Mouse (Mus musculus) hindbrain, embryonic 15.5 days (tissue): ENCODE measurements at regions not wholly inside any gene's neighbourhood (a gene's known extent, or its start where the extent isn't known, plus 50 kb on each side); places are given as distances from the start of the nearest gene placed in this dataset.
A peak's percentile ranks its signal among the peaks of the same experiment; 100 is the strongest.

ENCODE experiments used
- ATAC-seq: fragments of 200-750 bp; cut with Nextera tagmentation; 2 replicates; pipeline ENCODE4 v1.8.0; 2017; ENCODE audit warnings: low read depth, moderate number of reproducible peaks, moderate TSS enrichment; ENCODE audit not compliant: low FRiP score
- H3K27ac ChIP-seq: fragments of 300-500 bp; sonication (generic); replicated peaks from 2 replicates; pipeline ENCODE4 v1.5.1; 2015; ENCODE audit warnings: mild to moderate bottlenecking, inconsistent platforms
- H3K27me3 ChIP-seq: fragments of 300-500 bp; sonication (generic); 2 replicates; pipeline ENCODE4 v1.6.1; 2015; ENCODE audit warnings: control low read depth, inconsistent platforms
- H3K36me3 ChIP-seq: fragments of 300-500 bp; sonication (generic); 2 replicates; pipeline ENCODE4 v1.6.1; 2015; ENCODE audit warnings: control low read depth, inconsistent platforms
- H3K4me1 ChIP-seq: fragments of 300-500 bp; sonication (generic); replicated peaks from 2 replicates; pipeline ENCODE4 v1.6.1; 2015; ENCODE audit warnings: control low read depth, inconsistent platforms
- H3K4me2 ChIP-seq: fragments of 300-500 bp; sonication (generic); 2 replicates; pipeline ENCODE4 v1.6.1; 2015; ENCODE audit warnings: moderate library complexity, mild to moderate bottlenecking, inconsistent platforms
- H3K4me3 ChIP-seq: fragments of 300-500 bp; sonication (generic); 2 replicates; pipeline ENCODE4 v1.5.1; 2015; ENCODE audit warnings: mild to moderate bottlenecking, inconsistent platforms
- H3K9ac ChIP-seq: fragments of 300-500 bp; sonication (generic); 2 replicates; pipeline ENCODE4 v1.6.1; 2015; ENCODE audit warnings: inconsistent platforms
- H3K9me3 ChIP-seq: fragments of 300-500 bp; sonication (generic); 2 replicates; pipeline ENCODE4 v1.6.1; 2016; ENCODE audit warnings: control low read depth, inconsistent platforms
- WGBS: fragments of 180-500 bp; shearing (Covaris S2); methylation state at CpG from one replicate; pipeline ENCODE4 v1.1.7; 2015; 5-methylcytosine and 5-hydroxymethylcytosine counted together

GRCm38 (mm10) chr10:38458975-38459374 is 362.6 kb downstream of the Rfpl4b start:
- no peak overlapping the region for H3K9ac ChIP-seq
- no peak overlapping the region for H3K4me3 ChIP-seq
- no peaks in the 10 kb centered on the region for H3K9me3 ChIP-seq
- no peak overlapping the region for H3K27ac ChIP-seq
- no peak for ATAC-seq
- no peaks in the 10 kb centered on the region for H3K36me3 ChIP-seq
- no peaks in the 10 kb centered on the region for H3K4me1 ChIP-seq
- no peaks in the 10 kb centered on the region for H3K27me3 ChIP-seq
- no peak overlapping the region for H3K4me2 ChIP-seq
- 59% methylated on average over 3 of the region's 3 CpGs for WGBS

GRCm38 (mm10) chr10:38458424-38458823 is 363.2 kb downstream of the Rfpl4b start:
- Histone ChIP-seq H3K27ac (no peak overlapping the region), H3K27me3 (no peaks in the 10 kb centered on the region), H3K4me1 (no peaks in the 10 kb centered on the region), H3K4me2 (no peak overlapping the region), H3K9me3 (no peaks in the 10 kb centered on the region), H3K4me3 (no peak overlapping the region), H3K9ac (no peak overlapping the region), H3K36me3 (no peaks in the 10 kb centered on the region)
- 77% methylated on average over 3 of the region's 3 CpGs for WGBS
- no peak for ATAC-seq

DNA sequence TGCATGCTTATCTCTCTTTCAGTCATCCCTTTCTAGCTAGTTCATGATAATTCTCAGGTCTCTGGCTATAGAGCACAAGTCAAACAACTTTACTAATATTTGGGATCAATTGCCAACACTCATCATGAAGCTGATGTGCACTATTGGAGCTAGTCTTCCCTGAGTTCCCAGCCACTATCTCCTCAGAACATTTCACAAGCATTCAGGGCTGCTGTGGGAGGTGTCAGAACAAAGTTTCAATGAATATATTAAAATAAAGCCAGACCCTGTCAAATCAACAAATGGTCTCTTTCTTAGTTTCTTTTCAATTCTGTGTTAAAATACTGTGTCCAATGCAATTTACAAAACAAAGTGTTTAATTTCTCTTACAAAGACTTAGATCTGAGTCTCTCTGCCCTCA is 364.8 kb downstream of the Rfpl4b start:
- Histone ChIP-seq H3K9me3 (no peaks in the 10 kb centered on the region), H3K36me3 (no peaks in the 10 kb centered on the region), H3K4me3 (no peak overlapping the region), H3K27me3 (no peaks in the 10 kb centered on the region), H3K27ac (no peak overlapping the region), H3K4me2 (no peak overlapping the region), H3K9ac (no peak overlapping the region), H3K4me1 (no peaks in the 10 kb centered on the region)
- ATAC-seq, result no peak

DNA sequence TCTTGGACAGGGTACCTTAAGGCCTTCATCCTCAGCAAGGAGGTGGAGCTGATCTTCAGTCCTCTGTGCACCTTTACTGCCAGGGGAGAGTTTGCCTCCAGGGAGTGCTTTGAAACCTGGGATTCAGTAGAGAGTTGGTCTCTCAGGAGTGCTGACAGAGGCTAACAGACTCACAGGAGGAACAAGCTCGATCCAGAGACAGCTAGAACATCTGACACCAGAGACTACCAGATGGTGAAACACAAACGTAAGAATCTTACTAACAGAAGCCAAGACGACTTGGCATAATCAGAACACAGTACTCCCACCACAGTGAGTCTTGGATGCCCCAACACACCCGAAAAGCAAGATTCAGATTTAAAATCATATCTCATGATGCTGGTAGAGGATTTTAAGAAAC is 372.3 kb downstream of the Rfpl4b start:
- Histone ChIP-seq H3K4me1 (no peaks in the 10 kb centered on the region), H3K27ac (no peak overlapping the region), H3K36me3 (no peaks in the 10 kb centered on the region), H3K4me3 (no peak overlapping the region), H3K27me3 (no peaks in the 10 kb centered on the region), H3K4me2 (no peak overlapping the region), H3K9ac (no peak overlapping the region), H3K9me3 (no peaks in the 10 kb centered on the region)
- no peak for ATAC-seq
- WGBS, result 88% methylated on average over 4 of the region's 4 CpGs

DNA sequence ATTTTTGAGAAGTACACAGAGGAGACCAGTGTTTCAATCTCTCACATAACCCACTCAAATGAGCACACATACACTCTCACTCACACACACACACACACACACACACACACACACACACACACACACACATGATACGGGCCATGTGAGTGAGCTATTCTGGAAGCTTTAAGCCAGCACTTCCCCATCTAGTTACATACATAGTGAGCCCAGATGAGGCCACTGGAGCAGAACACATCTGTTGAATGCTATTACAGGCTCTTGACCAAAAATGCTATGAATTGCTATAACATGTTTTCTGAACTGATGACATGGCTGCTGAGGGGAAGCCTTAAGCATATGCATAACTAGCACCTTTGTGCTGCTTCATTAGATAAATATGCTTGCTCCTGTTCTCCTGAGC is 373.9 kb downstream of the Rfpl4b start:
- Histone ChIP-seq H3K4me1 (no peaks in the 10 kb centered on the region), H3K4me3 (no peak overlapping the region), H3K9ac (no peak overlapping the region), H3K4me2 (no peak overlapping the region), H3K27ac (no peak overlapping the region), H3K36me3 (no peaks in the 10 kb centered on the region), H3K27me3 (no peaks in the 10 kb centered on the region), H3K9me3 (no peaks in the 10 kb centered on the region)
- no peak for ATAC-seq
- WGBS, result 67% methylated on average over 1 of the region's 1 CpGs

- no peak overlapping the region for H3K9ac ChIP-seq
- no peak overlapping the region for H3K4me2 ChIP-seq
- H3K27me3 ChIP-seq, result no peaks in the 10 kb centered on the region
- H3K4me1 ChIP-seq, result no peaks in the 10 kb centered on the region
- no peak overlapping the region for H3K27ac ChIP-seq
- H3K4me3 ChIP-seq, result no peak overlapping the region
- no peak for ATAC-seq
- no peaks in the 10 kb centered on the region for H3K36me3 ChIP-seq
- H3K9me3 ChIP-seq, result no peaks in the 10 kb centered on the region
Observed at GRCm38 (mm10) chr10:38447256-38447655, 374.3 kb downstream of the Rfpl4b start.

GRCm38 (mm10) chr10:38439286-38439685 is 382.3 kb downstream of the Rfpl4b start:
- 92% methylated on average over 2 of the region's 2 CpGs for WGBS
- H3K27me3 ChIP-seq, result no peaks in the 10 kb centered on the region
- ATAC-seq, result no peak

GRCm38 (mm10) chr10:38436907-38437306 is 384.7 kb downstream of the Rfpl4b start:
- Histone ChIP-seq H3K36me3 (no peaks in the 10 kb centered on the region), H3K27me3 (no peaks in the 10 kb centered on the region), H3K9ac (no peak overlapping the region), H3K27ac (no peak overlapping the region), H3K9me3 (no peaks in the 10 kb centered on the region), H3K4me3 (no peak overlapping the region), H3K4me2 (no peak overlapping the region), H3K4me1 (no peaks in the 10 kb centered on the region)
- no peak for ATAC-seq
- WGBS, result 89% methylated on average over 3 of the region's 3 CpGs

More at GRCm38 (mm10) chr10:38439286-38439685, 382.3 kb downstream of the Rfpl4b start:
- Histone ChIP-seq H3K4me2 (no peak overlapping the region), H3K4me3 (no peak overlapping the region), H3K27ac (no peak overlapping the region), H3K4me1 (no peaks in the 10 kb centered on the region), H3K9ac (no peak overlapping the region), H3K36me3 (no peaks in the 10 kb centered on the region), H3K9me3 (no peaks in the 10 kb centered on the region)

DNA sequence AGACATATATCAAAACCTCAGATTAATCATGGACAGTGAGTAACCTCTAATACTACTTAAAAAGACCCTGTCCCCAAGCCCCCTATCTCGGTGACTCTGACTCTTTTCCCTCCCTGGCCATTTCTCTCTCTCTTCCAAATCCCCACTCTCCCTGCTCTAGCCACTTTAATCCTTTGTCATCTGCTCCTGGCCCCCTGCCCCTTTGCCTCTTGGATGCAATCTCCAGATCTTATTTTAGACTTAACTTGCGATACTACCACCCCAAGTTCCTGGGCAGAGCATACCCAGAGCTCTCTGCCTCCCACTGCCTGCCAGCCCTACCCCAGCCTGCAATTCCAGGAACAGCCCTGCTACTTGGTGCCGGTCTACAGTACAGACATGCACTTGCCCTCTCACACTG is 400.0 kb downstream of the Rfpl4b start:
- no peaks in the 10 kb centered on the region for H3K36me3 ChIP-seq
- no peak overlapping the region for H3K4me2 ChIP-seq
- H3K4me3 ChIP-seq, result no peak overlapping the region
- 82% methylated on average over 3 of the region's 3 CpGs for WGBS
- no peak overlapping the region for H3K9ac ChIP-seq
- no peak for ATAC-seq
- H3K9me3 ChIP-seq, result no peaks in the 10 kb centered on the region
- no peak overlapping the region for H3K27ac ChIP-seq
- no peaks in the 10 kb centered on the region for H3K4me1 ChIP-seq
- no peaks in the 10 kb centered on the region for H3K27me3 ChIP-seq

- Histone ChIP-seq H3K4me3 (no peak overlapping the region), H3K4me2 (no peak overlapping the region), H3K9ac (no peak overlapping the region), H3K4me1 (no peaks in the 10 kb centered on the region), H3K9me3 (no peaks in the 10 kb centered on the region), H3K36me3 (no peaks in the 10 kb centered on the region), H3K27ac (no peak overlapping the region), H3K27me3 (no peaks in the 10 kb centered on the region)
- ATAC-seq, result 0 out of 2 replicates have a peak, but pooled peaks have one; percentile 42
Observed at GRCm38 (mm10) chr10:38419771-38420170, 401.8 kb downstream of the Rfpl4b start.

DNA sequence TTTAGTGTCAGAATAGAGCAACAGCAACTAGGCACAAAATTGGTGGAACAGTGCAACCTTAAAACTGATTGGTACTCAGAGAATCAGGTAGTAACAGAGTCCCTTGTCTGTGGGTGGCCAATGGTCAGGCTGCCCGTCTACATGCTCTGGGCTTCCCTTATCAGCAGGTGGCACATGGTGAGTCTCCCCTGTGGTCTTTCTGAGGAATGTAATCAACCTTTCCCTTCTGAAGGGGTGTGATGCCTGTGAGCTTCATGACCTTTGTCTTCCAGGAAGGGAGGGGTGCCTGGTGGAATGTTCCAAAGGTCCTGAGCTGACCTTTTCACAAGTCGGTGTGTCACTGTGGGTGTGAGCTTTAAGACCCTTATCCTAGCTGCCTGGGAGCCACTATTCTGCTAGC is 438.4 kb downstream of the Rfpl4b start:
- Histone ChIP-seq H3K4me2 (no peak overlapping the region), H3K9ac (no peak overlapping the region), H3K4me3 (no peak overlapping the region), H3K9me3 (no peaks in the 10 kb centered on the region), H3K27ac (no peak overlapping the region), H3K36me3 (no peaks in the 10 kb centered on the region), H3K27me3 (no peaks in the 10 kb centered on the region), H3K4me1 (no peaks in the 10 kb centered on the region)
- ATAC-seq, result no peak
- 62% methylated on average over 2 of the region's 2 CpGs for WGBS

- ATAC-seq, result peak; percentile 93
- H3K4me1 ChIP-seq, result no peaks in the 10 kb centered on the region
- H3K27ac ChIP-seq, result peak overlapping the region; percentile 59
- H3K9ac ChIP-seq, result no peak overlapping the region
- H3K36me3 ChIP-seq, result no peaks in the 10 kb centered on the region
- 73% methylated on average over 7 of the region's 7 CpGs for WGBS
- no peak overlapping the region for H3K4me2 ChIP-seq
- no peaks in the 10 kb centered on the region for H3K9me3 ChIP-seq
- H3K4me3 ChIP-seq, result no peak overlapping the region
- no peaks in the 10 kb centered on the region for H3K27me3 ChIP-seq
Observed at GRCm38 (mm10) chr10:38381873-38382296, 439.7 kb downstream of the Rfpl4b start.

DNA sequence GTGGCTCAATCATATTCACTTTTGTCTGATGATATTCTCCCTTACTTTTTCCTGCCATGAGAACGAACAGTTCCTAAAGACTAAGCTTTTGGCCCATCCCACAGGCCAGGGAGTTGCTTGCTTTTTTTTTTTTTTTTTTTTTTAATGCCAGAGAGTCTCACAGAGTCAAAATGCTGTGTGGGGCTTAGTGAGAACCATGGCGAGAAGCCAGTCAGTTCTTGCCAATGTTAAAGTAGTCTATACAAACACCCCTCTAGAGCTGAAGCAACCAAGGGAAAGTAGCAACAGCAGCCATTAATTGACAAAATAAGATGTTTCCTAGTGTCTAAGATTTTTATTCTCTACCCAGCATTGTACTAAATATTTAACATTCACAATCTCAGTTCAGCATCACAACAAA is 441.2 kb downstream of the Rfpl4b start:
- Histone ChIP-seq H3K4me1 (no peaks in the 10 kb centered on the region), H3K27me3 (no peaks in the 10 kb centered on the region), H3K4me3 (no peak overlapping the region), H3K36me3 (no peaks in the 10 kb centered on the region), H3K9ac (no peak overlapping the region), H3K9me3 (no peaks in the 10 kb centered on the region), H3K4me2 (no peak overlapping the region), H3K27ac (peak overlapping the region; percentile 48)
- 52% methylated on average over 2 of the region's 2 CpGs for WGBS
- ATAC-seq, result peak; percentile 73
